Mouse (Mus musculus) embryonic facial prominence, embryonic 10.5 days (tissue): ENCODE measurements around the gene Gm4131. TPM values are rescaled to one million over a fixed set of nuclear protein-coding genes. Genes with fewer than 3 reads are reported as not detected.

Experiments used
- DNase-seq: peaks from one replicate; pipeline ENCODE4 v3.0.0-alpha.2; 2017; ENCODE audit warnings: low spot score
- H3K27ac ChIP-seq: fragments of 300-500 bp; sonication (generic); replicated peaks from 2 replicates; pipeline ENCODE4 v1.5.1; 2016; ENCODE audit warnings: mild to moderate bottlenecking
- H3K27me3 ChIP-seq: fragments of 300-500 bp; sonication (generic); replicated peaks from 2 replicates; pipeline ENCODE4 v1.6.1; 2016; ENCODE audit warnings: low read depth, mild to moderate bottlenecking; ENCODE audit not compliant: poor library complexity, severe bottlenecking
- H3K36me3 ChIP-seq: fragments of 300-500 bp; sonication (generic); replicated peaks from 2 replicates; pipeline ENCODE4 v1.6.1; 2016; ENCODE audit warnings: mild to moderate bottlenecking, moderate library complexity
- H3K4me1 ChIP-seq: fragments of 300-500 bp; sonication (generic); 2 replicates; pipeline ENCODE4 v1.6.1; 2016
- H3K4me3 ChIP-seq: fragments of 300-500 bp; sonication (generic); 2 replicates; pipeline ENCODE4 v1.5.1; 2016; ENCODE audit warnings: mild to moderate bottlenecking, moderate library complexity
- H3K9me3 ChIP-seq: fragments of 300-500 bp; sonication (generic); 2 replicates; pipeline ENCODE4 v1.6.1; 2016; ENCODE audit warnings: mild to moderate bottlenecking
- WGBS: fragments of 180-500 bp; shearing (Covaris S2); methylation state at CpG from one replicate; pipeline ENCODE4 v1.1.7; 2016; 5-methylcytosine and 5-hydroxymethylcytosine counted together
- polyA plus RNA-seq: library from polyadenylated mRNA; unstranded; fragments of >200 nt; fragmentation: Nextera tagmentation; extraction: Ambion mirVana; gene quantifications from 2 replicates; pipeline ENCODE4 v1.2.1, GENCODE M21; 2016

Gm4131 gene
- polyA plus RNA-seq, 1 experiment from 2014 or later = not detected

DNA sequence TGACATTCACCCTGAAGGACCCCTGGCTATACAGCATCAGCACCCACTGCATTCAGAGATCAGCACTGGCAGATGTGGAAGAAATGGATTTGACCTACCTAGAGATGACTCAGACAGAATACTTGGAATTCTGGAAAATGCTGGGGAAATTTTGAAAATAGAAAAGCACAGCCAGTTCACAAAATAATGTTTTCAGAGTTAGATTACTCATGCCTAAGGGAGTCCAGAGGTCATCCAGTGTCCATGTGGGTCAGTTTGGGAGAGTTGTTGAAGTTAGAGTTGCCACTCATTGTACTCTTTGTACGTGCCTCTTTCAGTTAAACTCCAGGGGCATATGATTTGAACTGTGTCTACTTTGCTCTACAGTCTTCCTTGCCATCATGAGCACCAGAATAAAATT lies 25.0 kb downstream of the Gm4131 start:
- Histone ChIP-seq H3K4me1 (no peaks in the 10 kb centered on the region), H3K27ac (no peak overlapping the region), H3K36me3 (no peaks in the 10 kb centered on the region), H3K9me3 (no peaks in the 10 kb centered on the region), H3K4me3 (no peak overlapping the region), H3K27me3 (no peaks in the 10 kb centered on the region)
- WGBS = 86% methylated on average over 1 of the region's 1 CpGs
- no peak for DNase-seq

DNA sequence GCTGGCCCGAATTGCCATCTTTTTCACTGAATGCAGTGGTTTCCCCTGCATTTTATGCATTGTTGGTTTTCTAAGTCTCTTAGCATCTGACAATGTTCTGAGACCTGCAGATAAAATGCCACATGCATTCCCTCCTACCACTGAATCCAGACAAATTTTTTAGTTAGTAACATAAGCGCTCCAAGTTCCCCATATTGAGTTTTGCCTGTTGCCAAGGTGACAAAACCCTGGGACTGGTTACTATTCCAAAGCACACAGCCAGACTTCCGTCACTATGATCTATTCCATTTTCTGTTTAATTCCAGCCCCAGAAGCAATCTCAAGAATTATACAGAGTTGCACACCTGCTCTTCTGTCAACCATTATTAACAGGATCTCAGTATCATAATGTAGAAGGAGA lies 26.9 kb downstream of the Gm4131 start:
- H3K9me3 ChIP-seq = no peaks in the 10 kb centered on the region
- DNase-seq = no peak
- H3K27ac ChIP-seq = no peak overlapping the region
- H3K4me3 ChIP-seq = no peak overlapping the region
- no peaks in the 10 kb centered on the region for H3K27me3 ChIP-seq
- no peaks in the 10 kb centered on the region for H3K4me1 ChIP-seq
- H3K36me3 ChIP-seq = no peaks in the 10 kb centered on the region
- WGBS = 89% methylated on average over 3 of the region's 3 CpGs

- no peak for DNase-seq
- Histone ChIP-seq H3K27me3 (no peaks in the 10 kb centered on the region), H3K27ac (no peak overlapping the region), H3K4me3 (no peak overlapping the region), H3K36me3 (no peaks in the 10 kb centered on the region), H3K9me3 (no peaks in the 10 kb centered on the region), H3K4me1 (no peaks in the 10 kb centered on the region)
- 84% methylated on average over 5 of the region's 5 CpGs for WGBS
Measured at GRCm38 (mm10) chr14:62536988-62537387, 29.7 kb downstream of the Gm4131 start.

DNA sequence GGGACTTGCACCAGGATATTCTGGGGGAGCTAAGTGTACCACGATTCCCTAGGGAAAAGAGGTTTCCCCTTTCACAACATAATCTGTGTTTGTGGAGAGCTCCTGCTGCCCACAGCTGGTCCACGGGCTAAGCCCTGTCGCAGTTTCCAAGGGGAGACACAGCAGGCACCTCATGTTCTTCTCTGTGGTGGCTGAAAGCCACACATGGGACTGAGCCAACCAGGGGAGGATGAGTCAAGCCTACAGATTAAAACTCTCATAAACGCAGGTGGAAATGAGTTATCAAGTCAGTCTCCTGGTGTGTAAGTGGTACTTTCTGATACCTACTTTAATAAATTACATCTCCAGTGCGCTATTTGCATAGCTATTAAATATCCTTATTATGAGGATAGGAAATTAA lies 30.6 kb downstream of the Gm4131 start:
- Histone ChIP-seq H3K4me1 (no peaks in the 10 kb centered on the region), H3K27me3 (no peaks in the 10 kb centered on the region), H3K27ac (no peak overlapping the region), H3K36me3 (no peaks in the 10 kb centered on the region), H3K9me3 (no peaks in the 10 kb centered on the region), H3K4me3 (no peak overlapping the region)
- WGBS = 71% methylated on average over 5 of the region's 5 CpGs
- DNase-seq = no peak

- Histone ChIP-seq H3K27ac (no peak overlapping the region), H3K4me3 (no peak overlapping the region), H3K4me1 (no peaks in the 10 kb centered on the region), H3K27me3 (no peaks in the 10 kb centered on the region), H3K36me3 (no peaks in the 10 kb centered on the region), H3K9me3 (no peaks in the 10 kb centered on the region)
- DNase-seq = no peak
- WGBS = 77% methylated on average over 2 of the region's 2 CpGs
Measured at GRCm38 (mm10) chr14:62530951-62531350, 35.8 kb downstream of the Gm4131 start.

DNA sequence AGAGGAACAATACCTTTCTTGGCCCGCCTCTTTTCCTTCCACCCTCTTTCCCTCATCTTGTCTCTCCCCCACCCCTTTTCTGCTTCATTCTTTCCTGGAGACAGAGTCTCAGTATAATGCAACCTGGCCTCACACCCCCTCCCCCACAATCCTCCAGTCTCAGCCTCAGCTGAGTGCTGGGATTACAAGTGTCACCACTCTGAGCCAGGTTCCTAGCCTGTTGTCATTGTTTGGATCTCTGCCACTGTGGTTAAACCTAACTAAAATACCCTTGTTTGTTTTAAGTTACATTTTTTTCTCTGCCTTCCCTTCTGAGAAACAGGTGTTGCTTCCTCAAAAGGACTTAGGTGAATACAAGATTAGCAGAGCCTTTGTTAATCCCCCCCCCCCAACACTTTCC lies 53.9 kb downstream of the Gm4131 start:
- Histone ChIP-seq H3K4me3 (no peak overlapping the region), H3K27ac (no peak overlapping the region), H3K4me1 (peaks cover 11% of the 10 kb centered on the region), H3K9me3 (no peaks in the 10 kb centered on the region), H3K36me3 (no peaks in the 10 kb centered on the region), H3K27me3 (no peaks in the 10 kb centered on the region)
- DNase-seq = no peak
- 73% methylated on average over 1 of the region's 1 CpGs for WGBS

- Histone ChIP-seq H3K27me3 (no peaks in the 10 kb centered on the region), H3K36me3 (no peaks in the 10 kb centered on the region), H3K4me3 (no peak overlapping the region), H3K27ac (no peak overlapping the region), H3K4me1 (peaks cover 11% of the 10 kb centered on the region), H3K9me3 (no peaks in the 10 kb centered on the region)
- no peak for DNase-seq
- WGBS = 81% methylated on average over 3 of the region's 3 CpGs
Measured at GRCm38 (mm10) chr14:62509350-62509749, 57.4 kb downstream of the Gm4131 start.

- 91% methylated on average over 3 of the region's 3 CpGs for WGBS
- H3K4me3 ChIP-seq = no peak overlapping the region
- no peak overlapping the region for H3K27ac ChIP-seq
- H3K9me3 ChIP-seq = no peaks in the 10 kb centered on the region
- no peaks in the 10 kb centered on the region for H3K27me3 ChIP-seq
- H3K36me3 ChIP-seq = no peaks in the 10 kb centered on the region
- H3K4me1 ChIP-seq = no peaks in the 10 kb centered on the region
- no peak for DNase-seq
Measured at GRCm38 (mm10) chr14:62506261-62506660, 60.5 kb downstream of the Gm4131 start.

DNA sequence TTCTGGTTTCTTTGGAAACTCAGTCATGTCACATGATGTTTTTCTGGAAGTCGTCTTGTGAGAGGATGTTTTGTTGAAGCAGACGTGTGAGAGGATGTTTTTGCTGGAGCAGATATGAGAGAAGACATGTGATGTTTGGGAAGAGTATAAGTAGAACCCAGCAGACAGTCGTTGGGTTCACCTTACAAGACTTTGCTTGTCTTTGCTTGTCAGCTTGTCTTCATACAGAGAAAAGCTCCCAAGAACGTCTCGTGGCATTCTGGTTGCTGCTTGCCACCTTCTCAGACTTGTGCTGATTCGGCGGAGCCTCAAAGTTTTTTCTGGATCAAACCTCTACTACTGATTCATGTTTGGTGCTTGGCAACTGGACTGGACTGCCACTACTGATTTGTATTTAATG lies 69.3 kb downstream of the Gm4131 start:
- no peaks in the 10 kb centered on the region for H3K27me3 ChIP-seq
- H3K27ac ChIP-seq = no peak overlapping the region
- no peaks in the 10 kb centered on the region for H3K36me3 ChIP-seq
- WGBS = 82% methylated on average over 7 of the region's 7 CpGs
- no peak for DNase-seq
- no peaks in the 10 kb centered on the region for H3K9me3 ChIP-seq
- no peaks in the 10 kb centered on the region for H3K4me1 ChIP-seq
- H3K4me3 ChIP-seq = no peak overlapping the region

- 58% methylated on average over 1 of the region's 1 CpGs for WGBS
- no peak overlapping the region for H3K27ac ChIP-seq
Measured at GRCm38 (mm10) chr14:62496501-62496900, 70.2 kb downstream of the Gm4131 start.

DNA sequence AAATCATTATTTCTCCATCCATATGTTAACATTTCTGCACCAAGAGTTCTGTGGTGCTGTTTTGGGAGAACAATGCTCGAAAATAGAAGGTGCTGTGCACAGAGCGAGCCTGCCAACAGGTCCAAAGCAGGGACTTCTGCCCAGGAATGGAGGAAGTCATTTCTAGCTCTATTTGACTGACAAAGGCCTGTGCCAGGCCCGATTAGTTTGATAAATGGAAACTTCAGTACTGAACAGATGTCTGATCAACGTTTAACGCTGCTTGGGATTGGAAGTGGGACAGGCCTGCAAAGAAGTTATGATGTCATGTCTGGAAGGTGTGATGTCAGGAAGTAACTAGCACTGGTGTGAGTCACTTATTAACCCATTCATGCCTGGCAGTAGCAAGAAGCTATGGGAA lies 73.3 kb downstream of the Gm4131 start:
- DNase-seq = no peak
- Histone ChIP-seq H3K4me1 (no peaks in the 10 kb centered on the region), H3K9me3 (no peaks in the 10 kb centered on the region), H3K27ac (no peak overlapping the region), H3K27me3 (no peaks in the 10 kb centered on the region), H3K4me3 (no peak overlapping the region), H3K36me3 (no peaks in the 10 kb centered on the region)
- WGBS = 82% methylated on average over 5 of the region's 5 CpGs

More at GRCm38 (mm10) chr14:62496501-62496900, 70.2 kb downstream of the Gm4131 start:
- H3K4me1 ChIP-seq = no peaks in the 10 kb centered on the region
- no peaks in the 10 kb centered on the region for H3K9me3 ChIP-seq
- no peaks in the 10 kb centered on the region for H3K27me3 ChIP-seq
- H3K36me3 ChIP-seq = no peaks in the 10 kb centered on the region
- no peak for DNase-seq
- H3K4me3 ChIP-seq = no peak overlapping the region

DNA sequence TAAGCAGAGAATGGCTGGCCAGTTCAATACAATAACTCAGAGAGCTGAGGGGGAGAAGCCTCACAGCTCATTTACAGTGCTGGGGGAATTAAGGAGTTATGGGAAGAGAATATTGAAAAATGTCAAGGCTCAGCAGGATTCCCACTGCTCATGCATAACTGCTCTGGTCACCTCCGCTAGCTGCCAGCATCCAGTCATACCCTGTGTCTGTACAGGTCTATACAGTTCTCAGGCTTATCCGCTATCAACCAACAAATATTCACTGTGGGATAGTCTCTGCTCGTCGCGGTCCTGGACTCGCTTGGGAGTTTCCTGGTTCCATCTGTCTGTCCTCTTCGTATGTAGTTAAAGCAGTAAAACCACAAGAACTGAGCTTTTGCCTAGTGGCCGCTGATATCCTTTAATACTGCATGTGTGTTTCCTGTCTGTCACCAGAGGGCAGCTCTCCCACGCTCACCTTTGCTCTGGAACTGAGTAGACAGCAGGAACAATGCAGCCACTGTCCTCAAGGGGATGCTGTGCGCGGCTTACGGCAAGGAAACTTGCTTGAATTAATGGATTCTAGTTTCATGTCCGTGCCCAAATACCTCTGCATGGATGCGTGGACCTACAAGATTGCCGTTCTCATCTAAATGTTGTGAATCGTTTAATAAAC lies 74.4 kb downstream of the Gm4131 start:
- Histone ChIP-seq H3K27me3 (no peaks in the 10 kb centered on the region), H3K36me3 (no peaks in the 10 kb centered on the region), H3K4me3 (no peak overlapping the region), H3K4me1 (no peaks in the 10 kb centered on the region), H3K9me3 (no peaks in the 10 kb centered on the region), H3K27ac (no peak overlapping the region)
- DNase-seq = peak; percentile 80
- WGBS = 40% methylated on average over 16 of the region's 16 CpGs

DNA sequence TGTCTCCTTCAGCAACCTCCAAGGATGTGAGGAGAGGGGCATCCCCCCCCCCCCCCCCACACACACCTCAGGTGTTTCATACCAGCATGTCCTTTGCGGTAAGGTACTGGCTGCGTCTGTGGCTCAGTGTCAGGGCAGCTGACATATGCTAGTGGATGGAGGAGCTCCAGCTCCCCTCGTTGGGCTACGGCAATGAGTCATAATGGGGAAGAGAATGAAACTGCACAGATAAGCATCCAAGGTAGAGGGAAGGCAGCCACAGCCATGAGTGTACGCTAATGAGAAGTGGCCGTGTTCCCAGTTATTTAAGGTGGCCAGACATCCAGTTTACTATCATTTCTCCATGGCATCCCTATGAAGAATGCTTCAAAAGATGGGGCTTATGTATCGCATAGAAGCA lies 78.5 kb downstream of the Gm4131 start:
- H3K4me1 ChIP-seq = no peaks in the 10 kb centered on the region
- H3K4me3 ChIP-seq = no peak overlapping the region
- H3K27me3 ChIP-seq = no peaks in the 10 kb centered on the region
- no peak overlapping the region for H3K27ac ChIP-seq
- no peaks in the 10 kb centered on the region for H3K9me3 ChIP-seq
- no peak for DNase-seq
- H3K36me3 ChIP-seq = no peaks in the 10 kb centered on the region
- 90% methylated on average over 7 of the region's 7 CpGs for WGBS
